Mouse (Mus musculus) MEL-GATA-1-ER (cell line): ENCODE data around the gene Mrpl37.

Source experiments
- DNase-seq: peaks from one replicate; pipeline ENCODE4 v3.0.0-alpha.2; 2012; ENCODE audit warnings: low read depth; ENCODE audit errors: extremely low read depth

Gene Mrpl37

DNA sequence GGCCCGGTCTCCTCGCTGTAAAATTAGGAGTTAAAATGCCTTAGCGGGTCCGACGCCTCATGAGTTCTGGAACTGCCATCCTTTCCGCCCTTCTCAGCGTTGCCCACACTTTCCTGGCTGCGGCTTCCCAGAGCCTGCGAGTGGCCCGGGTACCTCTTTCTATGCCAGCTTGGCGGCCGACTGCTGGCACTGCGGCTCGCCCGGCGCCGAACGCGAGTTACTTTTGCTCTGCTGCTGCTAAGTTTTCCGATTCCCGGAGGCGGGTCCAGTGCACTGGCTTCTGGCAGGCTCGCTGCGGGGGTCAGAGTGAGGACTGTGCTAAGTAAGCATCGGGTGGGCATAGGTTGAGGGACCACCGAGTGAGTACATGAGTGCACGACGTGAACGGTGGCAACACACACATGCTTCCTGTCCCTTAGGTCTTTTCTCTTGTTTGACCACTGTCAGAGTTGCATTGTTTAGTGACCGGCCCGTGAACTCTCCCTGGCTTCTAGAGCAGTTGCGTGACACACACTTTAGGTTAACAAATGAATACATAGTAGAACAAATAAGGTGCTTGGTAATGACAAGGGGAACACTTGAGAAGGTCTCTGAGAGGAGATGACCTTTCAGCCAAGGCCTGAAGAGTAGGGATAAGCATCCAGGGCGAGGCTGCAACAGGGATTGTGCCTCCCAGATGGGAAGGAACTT is 628 bp upstream of the Mrpl37 start:
- no peak for DNase-seq

GRCm38 (mm10) chr4:107064394-107065098 is 2.1 kb downstream of the Mrpl37 start:
- no peak for DNase-seq

GRCm38 (mm10) chr4:107063214-107063613 is 3.5 kb downstream of the Mrpl37 start:
- no peak for DNase-seq

DNA sequence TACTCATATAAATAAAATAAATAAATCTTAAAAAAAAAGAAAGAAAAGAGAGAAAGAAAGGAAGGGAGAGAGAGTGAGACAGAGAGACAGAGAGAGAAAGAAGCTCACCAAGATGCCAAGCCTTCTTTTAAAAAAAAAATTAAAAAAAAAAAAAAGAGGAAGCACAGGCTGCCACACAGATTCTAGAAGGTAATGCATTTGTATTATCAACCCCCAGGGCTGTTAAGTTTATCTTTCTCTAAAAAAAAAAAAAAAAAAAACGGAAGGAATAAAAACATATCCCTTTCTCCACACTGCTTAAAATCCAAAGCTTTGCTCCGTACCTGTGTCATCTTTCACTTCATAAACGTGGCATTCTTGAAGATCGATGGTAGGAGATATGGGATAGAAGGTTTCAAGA is 5.1 kb downstream of the Mrpl37 start:
- DNase-seq, result peak; percentile 51

- DNase-seq, result no peak
Measured at GRCm38 (mm10) chr4:107058781-107059180, 7.9 kb downstream of the Mrpl37 start.

DNA sequence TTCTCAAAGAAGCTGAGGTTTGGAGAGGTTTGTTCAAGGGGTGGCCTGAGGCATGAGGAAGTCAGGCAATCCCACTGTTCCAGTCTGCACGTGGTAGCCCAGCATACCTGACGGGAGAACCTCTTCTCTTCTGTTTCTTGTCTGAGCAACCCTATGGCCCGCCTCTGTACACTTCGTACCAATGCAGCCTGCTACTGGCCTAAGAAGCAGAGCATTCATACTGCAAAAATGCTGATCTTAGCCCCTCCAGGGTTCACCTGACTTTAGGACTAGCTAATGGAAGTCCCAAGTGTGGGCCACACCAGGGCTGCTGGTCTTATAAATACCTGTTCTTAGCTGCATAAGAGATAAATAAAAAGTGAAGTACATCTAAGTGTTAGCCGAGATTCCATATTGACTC is 8.3 kb downstream of the Mrpl37 start:
- no peak for DNase-seq

DNA sequence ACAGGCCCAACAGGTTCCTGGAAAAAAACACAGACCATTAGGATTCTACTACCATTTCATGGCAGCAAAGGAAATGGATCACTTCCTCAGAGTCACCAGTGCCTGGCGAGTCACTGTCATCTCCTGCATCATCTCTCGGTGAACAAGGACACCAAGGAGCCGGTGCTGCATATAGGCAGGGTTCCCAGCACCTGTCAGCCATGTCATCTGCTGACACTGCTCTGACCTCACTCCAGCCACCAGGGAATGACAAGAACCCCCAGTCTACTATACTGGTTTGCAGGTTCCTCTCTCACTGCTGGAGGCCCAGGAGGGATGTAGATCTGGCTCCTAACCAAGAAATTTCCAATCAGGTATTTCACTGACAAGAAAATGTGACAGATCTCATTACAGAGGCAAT is 10.6 kb downstream of the Mrpl37 start:
- no peak for DNase-seq

GRCm38 (mm10) chr4:107052962-107053553 is 13.6 kb downstream of the Mrpl37 start:
- no peak for DNase-seq

- no peak for DNase-seq
Measured at GRCm38 (mm10) chr4:107051889-107052288, 14.8 kb downstream of the Mrpl37 start.

DNA sequence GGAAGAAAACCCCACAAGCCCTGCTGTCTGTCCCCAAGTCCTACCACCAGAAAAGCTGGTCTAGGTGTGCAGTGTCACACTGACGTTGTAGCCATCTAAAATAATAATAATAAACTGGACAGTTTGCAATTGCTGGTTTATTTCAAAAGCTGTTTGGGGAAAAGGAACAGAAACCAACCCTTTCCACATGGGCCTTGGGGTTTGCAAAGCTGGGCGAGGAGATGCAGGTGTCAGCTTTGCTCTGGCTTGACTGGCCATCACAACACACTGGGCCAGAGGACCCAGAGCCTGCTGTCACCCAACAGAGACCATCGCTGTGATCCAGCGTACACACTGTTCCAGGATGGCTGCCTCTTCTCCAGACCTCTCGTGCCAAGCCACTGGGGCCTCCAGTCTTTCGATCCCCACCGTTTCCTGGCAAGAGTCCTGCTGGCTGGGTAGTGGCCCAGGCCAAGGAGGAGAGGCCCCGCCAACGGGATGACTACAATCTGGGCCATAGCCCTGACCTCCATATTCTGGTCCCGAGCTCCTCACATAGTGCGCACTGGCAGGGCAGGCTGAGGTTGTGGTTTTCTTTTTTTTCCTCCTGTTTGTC is 18.0 kb downstream of the Mrpl37 start:
- DNase-seq, result no peak

- DNase-seq, result no peak
Measured at GRCm38 (mm10) chr4:107047806-107048205, 18.9 kb downstream of the Mrpl37 start.

- no peak for DNase-seq
Measured at GRCm38 (mm10) chr4:107045188-107045587, 21.5 kb downstream of the Mrpl37 start.

- no peak for DNase-seq
Measured at GRCm38 (mm10) chr4:107042304-107042703, 24.4 kb downstream of the Mrpl37 start.

DNA sequence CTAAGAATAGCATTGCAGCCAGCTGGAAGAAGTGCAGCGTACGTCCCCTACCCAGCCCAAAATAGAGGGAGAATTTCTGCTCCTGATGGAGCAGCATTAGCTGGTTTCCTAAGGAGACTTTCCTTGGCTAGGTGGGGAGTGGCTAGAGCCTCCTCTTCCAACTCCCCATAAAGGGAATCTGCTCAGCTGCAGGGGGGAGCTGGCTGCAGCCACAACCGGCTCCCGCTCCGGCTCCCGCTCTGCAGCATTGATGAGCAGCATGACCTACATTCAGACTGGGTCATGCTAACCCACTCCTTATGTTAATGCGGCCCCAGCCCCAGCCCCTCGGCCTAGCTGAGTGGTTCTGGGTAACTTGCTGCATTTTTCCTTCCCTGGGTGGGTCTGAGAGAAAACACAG is 27.4 kb downstream of the Mrpl37 start:
- DNase-seq, result no peak

- DNase-seq, result no peak
Measured at GRCm38 (mm10) chr4:107038303-107038702, 28.4 kb downstream of the Mrpl37 start.

- DNase-seq, result no peak
Measured at GRCm38 (mm10) chr4:107036985-107037384, 29.7 kb downstream of the Mrpl37 start.

DNA sequence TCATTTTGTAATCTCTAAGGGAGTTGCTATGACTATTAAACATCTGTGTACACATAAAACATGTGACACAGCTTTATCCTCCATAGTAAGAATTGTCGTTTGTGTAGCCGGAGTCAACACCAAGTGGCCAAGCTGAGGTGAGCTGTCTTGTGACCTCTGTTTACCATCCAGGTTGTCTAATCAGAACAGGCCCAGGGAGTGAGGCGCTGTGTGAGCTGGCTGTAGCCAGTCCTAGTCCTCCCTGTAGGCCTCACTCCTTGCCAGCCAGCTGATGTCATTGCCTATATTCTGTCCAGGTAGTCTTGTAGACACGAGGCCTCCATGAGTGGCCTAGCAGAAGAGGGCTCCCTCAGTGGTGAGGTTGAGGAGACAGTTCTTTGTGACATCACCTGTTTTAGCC is 31.0 kb downstream of the Mrpl37 start:
- no peak for DNase-seq

DNA sequence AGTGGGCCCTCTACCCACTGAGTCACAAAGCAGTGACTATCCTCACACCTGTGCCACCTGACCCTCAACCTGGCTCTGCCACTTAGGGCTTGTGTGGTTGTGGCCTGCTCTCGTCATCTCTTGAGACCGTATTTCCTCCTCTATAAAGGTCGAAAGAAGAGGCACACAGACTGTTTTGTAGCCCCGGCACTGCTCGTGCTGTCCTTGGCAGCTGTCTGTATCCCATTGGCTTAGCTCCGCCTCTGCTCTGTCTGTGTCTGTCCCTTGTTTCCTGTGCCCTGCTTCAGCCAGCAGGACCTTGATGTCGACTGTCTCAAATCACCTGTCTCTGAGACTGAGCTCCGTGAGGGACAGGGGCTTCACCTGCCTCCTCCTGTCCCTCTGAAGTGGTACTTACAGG is 40.2 kb downstream of the Mrpl37 start:
- no peak for DNase-seq

- DNase-seq, result no peak
Measured at GRCm38 (mm10) chr4:107025369-107025768, 41.3 kb downstream of the Mrpl37 start.

GRCm38 (mm10) chr4:107024899-107025298 is 41.8 kb downstream of the Mrpl37 start:
- DNase-seq, result no peak

DNA sequence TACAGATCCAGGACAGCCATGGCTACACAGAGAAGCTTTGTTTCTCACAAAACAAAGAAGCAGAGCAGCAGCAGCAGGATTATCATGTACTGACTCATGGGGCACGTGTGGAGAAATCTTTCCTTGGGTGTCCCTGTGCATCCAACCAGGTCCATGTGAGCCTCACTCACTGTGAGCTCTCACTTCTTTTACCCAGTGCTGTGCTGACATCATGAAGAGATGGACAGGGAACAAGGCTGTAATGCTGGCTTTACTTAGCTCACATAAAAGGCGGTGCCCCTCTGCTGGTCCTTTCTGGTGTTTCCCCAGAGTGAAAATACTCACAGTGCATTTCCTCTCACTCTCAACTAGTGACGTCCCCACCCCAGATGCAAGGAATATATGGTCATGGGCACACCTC is 45.2 kb downstream of the Mrpl37 start:
- no peak for DNase-seq

DNA sequence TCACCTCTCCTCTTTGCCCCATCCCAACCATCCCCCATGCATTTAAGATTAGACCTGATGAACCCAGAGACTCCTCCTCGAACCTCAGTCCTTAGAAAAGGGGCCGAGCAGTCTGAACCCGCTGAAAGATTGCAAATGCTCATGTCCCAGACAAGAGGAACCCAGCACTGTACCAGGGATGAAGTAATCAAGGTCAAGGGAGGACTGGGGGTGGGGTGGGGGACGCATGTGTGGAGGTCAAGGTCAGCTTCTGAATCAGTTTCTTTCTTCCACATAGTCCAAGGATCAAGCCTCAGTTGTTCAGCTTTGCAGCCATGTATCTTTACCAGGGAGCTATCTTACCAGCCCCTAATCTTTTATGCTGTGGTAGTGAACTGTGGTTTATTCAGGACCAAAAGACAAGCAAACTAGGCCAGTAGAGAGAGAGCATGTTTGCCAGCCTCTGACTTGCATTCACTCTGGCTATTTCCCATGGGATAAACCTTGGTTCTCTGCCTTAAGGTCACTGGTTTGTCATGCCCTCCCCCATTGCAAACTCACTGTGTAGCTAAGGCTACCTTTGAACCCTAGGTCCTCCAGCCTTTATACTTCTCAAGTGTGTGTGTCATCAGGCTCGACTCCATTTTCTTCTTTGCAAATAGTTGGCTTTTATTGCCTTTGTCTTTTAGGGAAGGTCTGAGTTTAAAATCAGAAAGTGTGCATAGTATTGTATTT is 46.2 kb downstream of the Mrpl37 start:
- no peak for DNase-seq
